Mouse (Mus musculus) thymus, adult 2 months (tissue): ENCODE data around the gene Shank1. TPM values are rescaled to one million over a fixed set of nuclear protein-coding genes. Genes with fewer than 3 reads are reported as not detected.

Experiments
- DNase-seq: peaks from one replicate; pipeline ENCODE4 v3.0.0; 2021
- H3K27ac ChIP-seq: fragments of 200-500 bp; 2 replicates; pipeline ENCODE4 v1.5.1; 2012; ENCODE audit warnings: low read length, control low read depth; ENCODE audit not compliant: control insufficient read depth, insufficient read depth
- H3K27me3 ChIP-seq: fragments of 200-500 bp; 2 replicates; pipeline ENCODE4 v1.6.1; 2012; ENCODE audit warnings: mild to moderate bottlenecking, low read length, moderate library complexity, mixed read lengths; ENCODE audit not compliant: control insufficient read depth, insufficient read depth
- H3K36me3 ChIP-seq: fragments of 200-500 bp; 2 replicates; pipeline ENCODE4 v1.6.1; 2012; ENCODE audit warnings: mild to moderate bottlenecking, low read length, moderate library complexity; ENCODE audit not compliant: control insufficient read depth, insufficient read depth
- H3K4me1 ChIP-seq: fragments of 200-500 bp; replicated peaks from 2 replicates; pipeline ENCODE4 v1.6.1; 2012; ENCODE audit warnings: low read length; ENCODE audit not compliant: control insufficient read depth, insufficient read depth
- H3K4me3 ChIP-seq: fragments of 200-500 bp; 2 replicates; pipeline ENCODE4 v1.5.1; 2012; ENCODE audit warnings: mild to moderate bottlenecking, low read length, control low read depth, moderate library complexity; ENCODE audit not compliant: control insufficient read depth, insufficient read depth
- CTCF ChIP-seq: fragments of 200-500 bp; IDR thresholded peaks from 2 replicates; pipeline ENCODE4 v1.5.1; 2012; ENCODE audit warnings: mild to moderate bottlenecking, control low read depth, low read length, moderate library complexity, borderline replicate concordance; ENCODE audit not compliant: control insufficient read depth, poor library complexity, insufficient read depth; ENCODE audit errors: extremely low read depth
- POLR2A ChIP-seq: fragments of 200-500 bp; IDR thresholded peaks from 2 replicates; pipeline ENCODE4 v1.6.1; 2012; ENCODE audit warnings: mild to moderate bottlenecking, low read length, control low read depth, moderate library complexity; ENCODE audit not compliant: control insufficient read depth, poor library complexity, insufficient read depth; ENCODE audit errors: extremely low read depth
- WGBS: fragments of 180-500 bp; shearing (Covaris S2); methylation state at CpG from one replicate; pipeline ENCODE4 v1.1.7; 2018; 5-methylcytosine and 5-hydroxymethylcytosine counted together
- polyA plus RNA-seq: library from polyadenylated mRNA; depleted of rRNA; stranded (reverse); fragments of >200 nt; gene quantifications from 2 replicates; pipeline ENCODE4 v1.2.3, GENCODE M21; 2012

The Shank1 gene
- polyA plus RNA-seq, 1 experiment, result 1.9 TPM

GRCm38 (mm10) chr7:44360792-44361301 is 50.8 kb downstream of the Shank1 start:
- peaks cover 9% of the 10 kb centered on the region; the same call in 1 of the 2 replicates for H3K27me3 ChIP-seq
- no peak overlapping the region for H3K27ac ChIP-seq
- 29% methylated on average over 21 of the region's 21 CpGs for WGBS
- no peaks in the 10 kb centered on the region for H3K36me3 ChIP-seq
- peaks cover 10% of the 10 kb centered on the region for H3K4me1 ChIP-seq
- no peak overlapping the region for H3K4me3 ChIP-seq
- no peak for DNase-seq
- TF ChIP-seq POLR2A (no peak), CTCF (no peak)

- 96% methylated on average over 8 of the region's 8 CpGs for WGBS
- no peak for TF ChIP-seq CTCF
- no peak for TF ChIP-seq POLR2A
Measured at GRCm38 (mm10) chr7:44372678-44373077, 62.6 kb downstream of the Shank1 start.

GRCm38 (mm10) chr7:44373460-44373859 is 63.4 kb downstream of the Shank1 start:
- 7% methylated on average over 7 of the region's 7 CpGs for WGBS
- H3K36me3 ChIP-seq, result no peaks in the 10 kb centered on the region
- no peaks in the 10 kb centered on the region for H3K27me3 ChIP-seq
- DNase-seq, result no peak
- peak overlapping the region; percentile 36 for H3K4me3 ChIP-seq
- TF ChIP-seq CTCF, result no peak
- H3K4me1 ChIP-seq, result peaks cover 13% of the 10 kb centered on the region
- no peak overlapping the region for H3K27ac ChIP-seq

More at GRCm38 (mm10) chr7:44372678-44373077, 62.6 kb downstream of the Shank1 start:
- H3K4me1 ChIP-seq, result peaks cover 13% of the 10 kb centered on the region
- no peaks in the 10 kb centered on the region for H3K27me3 ChIP-seq
- H3K4me3 ChIP-seq, result no peak overlapping the region
- H3K27ac ChIP-seq, result no peak overlapping the region
- DNase-seq, result no peak
- H3K36me3 ChIP-seq, result no peaks in the 10 kb centered on the region

DNA sequence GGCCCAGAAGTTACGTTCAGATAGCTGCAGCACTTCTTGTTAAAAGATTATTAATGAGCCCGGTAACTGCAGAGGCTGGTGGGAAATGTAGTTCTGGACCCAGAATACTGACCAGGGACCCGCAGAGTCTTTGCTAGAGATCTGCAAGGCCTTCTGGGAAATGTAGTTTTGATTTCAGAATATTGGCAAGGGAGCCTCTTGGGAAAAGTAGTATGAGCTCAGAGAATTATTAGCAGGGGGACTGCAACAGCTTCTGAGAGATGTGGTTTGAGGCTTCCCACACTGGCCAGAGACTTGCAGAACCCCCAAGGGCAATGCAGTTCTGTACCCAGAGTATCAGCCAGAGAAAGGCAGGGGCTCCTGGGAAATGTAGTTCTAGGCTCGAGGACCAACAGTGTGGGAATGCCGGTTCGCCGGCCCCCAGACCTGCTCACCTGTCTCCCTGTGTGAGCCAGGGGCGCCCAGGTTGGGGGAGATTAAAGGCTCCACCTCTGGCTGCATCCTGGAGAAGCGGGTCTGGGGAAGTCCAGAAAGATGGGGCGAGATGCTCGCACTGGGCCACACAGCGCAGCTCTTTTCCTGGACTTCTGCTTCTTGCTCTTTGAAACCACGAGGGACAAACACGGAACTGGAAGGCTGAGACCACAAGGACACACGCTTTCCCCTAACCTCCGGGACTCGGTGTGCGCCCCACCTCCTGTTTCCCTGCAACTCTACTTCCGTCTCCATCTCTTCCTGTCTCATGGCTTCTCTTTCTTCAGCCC is 64.0 kb downstream of the Shank1 start:
- Histone ChIP-seq H3K27ac (no peak overlapping the region), H3K4me1 (peaks cover 13% of the 10 kb centered on the region)
- 1% methylated on average over 19 of the region's 19 CpGs for WGBS

GRCm38 (mm10) chr7:44374756-44375155 is 64.7 kb downstream of the Shank1 start:
- peaks cover 13% of the 10 kb centered on the region for H3K4me1 ChIP-seq
- H3K4me3 ChIP-seq, result peak overlapping the region; percentile 51
- no peaks in the 10 kb centered on the region for H3K36me3 ChIP-seq
- no peaks in the 10 kb centered on the region for H3K27me3 ChIP-seq
- no peak for TF ChIP-seq CTCF
- no peak for TF ChIP-seq POLR2A
- 30% methylated on average over 5 of the region's 5 CpGs for WGBS
- no peak overlapping the region for H3K27ac ChIP-seq
- DNase-seq, result peak; percentile 30

More for the DNA sequence above, 64.0 kb downstream of the Shank1 start:
- Histone ChIP-seq H3K27me3 (no peaks in the 10 kb centered on the region), H3K4me3 (peak overlapping the region; percentile 51), H3K36me3 (no peaks in the 10 kb centered on the region)
- TF ChIP-seq POLR2A (no peak), CTCF (no peak)
- DNase-seq, result peak; percentile 70

GRCm38 (mm10) chr7:44375207-44375606 is 65.2 kb downstream of the Shank1 start:
- Histone ChIP-seq H3K4me1 (peaks cover 13% of the 10 kb centered on the region), H3K4me3 (no peak overlapping the region), H3K36me3 (no peaks in the 10 kb centered on the region), H3K27me3 (no peaks in the 10 kb centered on the region), H3K27ac (no peak overlapping the region)
- WGBS, result 67% methylated on average over 10 of the region's 10 CpGs
- TF ChIP-seq POLR2A (no peak), CTCF (no peak)
- no peak for DNase-seq

- 84% methylated on average over 3 of the region's 3 CpGs for WGBS
- TF ChIP-seq CTCF, result no peak
- no peak for TF ChIP-seq POLR2A
- Histone ChIP-seq H3K36me3 (no peaks in the 10 kb centered on the region), H3K4me3 (no peak overlapping the region), H3K27me3 (no peaks in the 10 kb centered on the region), H3K4me1 (peaks cover 13% of the 10 kb centered on the region), H3K27ac (no peak overlapping the region)
- DNase-seq, result no peak
Measured at GRCm38 (mm10) chr7:44375793-44376192, 65.7 kb downstream of the Shank1 start.
